Mouse (Mus musculus) hindbrain, embryonic 12.5 days (tissue): ENCODE measurements around the gene Pou3f3. TPM values are rescaled to one million over a fixed set of nuclear protein-coding genes. Genes with fewer than 3 reads are reported as not detected.

Experiments
- polyA plus RNA-seq: library from polyadenylated mRNA; unstranded; fragments of >200 nt; fragmentation: Nextera tagmentation; extraction: Ambion mirVana; gene quantifications from 2 replicates; pipeline ENCODE4 v1.2.1, GENCODE M21; 2016

Gene Pou3f3
- polyA plus RNA-seq, 1 experiment from 2014 or later, result 29.2 TPM

Other genes starting within 250 kb of the Pou3f3 start
- 39.7 and 40.5 TPM in 2 replicates for gene Mrps9, start 155.5 kb downstream of the Pou3f3 start, polyA plus RNA-seq